Comparison of ENCODE assay signal across 24 mouse cellular contexts in genomic region chr2:54228613-54229012, GRCm38 (mm10).
"Had no signal": no experiment of that assay in that cellular context is flagged by ENCODE, and none has a peak within 500 bp of the region (broad histone marks: within the 10 kb centered on the region; RNA-seq: fewer than 3 reads in every experiment).

No protein-coding gene starts in this region.

- ATAC-seq: inflammation-experienced regulatory T-cells, adult 6 months; intestine, embryonic 15.5 days; intestine, postnatal 0 days; liver, embryonic 12.5 days had no signal

- H3K9ac ChIP-seq: heart, embryonic 12.5 days; hindbrain, embryonic 12.5 days; hindbrain, embryonic 15.5 days; intestine, embryonic 15.5 days; kidney, embryonic 15.5 days; limb, embryonic 13.5 days; limb, embryonic 15.5 days; liver, embryonic 12.5 days had no signal

- H3K4me2 ChIP-seq: heart, embryonic 12.5 days; hindbrain, embryonic 12.5 days; hindbrain, embryonic 15.5 days; intestine, embryonic 15.5 days; kidney, embryonic 15.5 days; limb, embryonic 13.5 days; limb, embryonic 15.5 days; liver, embryonic 12.5 days had no signal

- H3K27me3 ChIP-seq: heart, embryonic 12.5 days; hindbrain, embryonic 12.5 days; hindbrain, embryonic 15.5 days; intestine, embryonic 15.5 days; kidney, embryonic 15.5 days; limb, embryonic 13.5 days; limb, embryonic 15.5 days; liver, embryonic 12.5 days had no signal

- H3K27ac ChIP-seq: heart, embryonic 10.5 days; hindbrain, embryonic 10.5 days; hindbrain, embryonic 12.5 days; hindbrain, embryonic 15.5 days; intestine, embryonic 15.5 days; kidney, embryonic 15.5 days; kidney, postnatal 0 days; limb, embryonic 13.5 days; limb, embryonic 15.5 days; liver, embryonic 12.5 days had no signal

- H3K9me3 ChIP-seq: heart, embryonic 10.5 days; heart, embryonic 12.5 days; hindbrain, embryonic 10.5 days; hindbrain, embryonic 12.5 days; hindbrain, embryonic 15.5 days; intestine, embryonic 15.5 days; kidney, embryonic 15.5 days; limb, embryonic 13.5 days; limb, embryonic 15.5 days; liver, embryonic 12.5 days had no signal

- H3K4me3 ChIP-seq: heart, embryonic 10.5 days; heart, embryonic 12.5 days; hindbrain, embryonic 10.5 days; hindbrain, embryonic 12.5 days; hindbrain, embryonic 15.5 days; intestine, embryonic 15.5 days; kidney, embryonic 15.5 days; limb, embryonic 13.5 days; limb, embryonic 15.5 days; liver, embryonic 12.5 days had no signal

- H3K4me1 ChIP-seq: heart, embryonic 10.5 days; heart, embryonic 12.5 days; hindbrain, embryonic 10.5 days; hindbrain, embryonic 12.5 days; hindbrain, embryonic 15.5 days; intestine, embryonic 15.5 days; kidney, embryonic 15.5 days; limb, embryonic 13.5 days; limb, embryonic 15.5 days; liver, embryonic 12.5 days had no signal

- DNase-seq: gastrocnemius, postnatal 14 days; gastrocnemius, postnatal 36 days; heart, adult 18-20 months; heart, postnatal 10 days; heart, postnatal 4 days; kidney, adult 18-20 months; kidney, adult 8-10 months; kidney, postnatal 14 days; kidney, postnatal 36 days; layer of hippocampus, postnatal 36 days; left cerebral cortex, postnatal 4 days had no signal

- H3K36me3 ChIP-seq: heart, embryonic 10.5 days; heart, embryonic 12.5 days; hindbrain, embryonic 10.5 days; hindbrain, embryonic 12.5 days; hindbrain, embryonic 15.5 days; intestine, embryonic 15.5 days; kidney, embryonic 15.5 days; limb, embryonic 13.5 days; limb, embryonic 15.5 days; liver, embryonic 12.5 days had no signal
